In genomic region chr7:46661591-46662090, GRCm38 (mm10) we compare ENCODE assay signal across 19 mouse cellular contexts. TPM values are rescaled to one million over a fixed set of nuclear protein-coding genes. Genes with fewer than 3 reads are reported as not detected.
DNase-seq lines count a peak whose midpoint lies in the region; ATAC-seq lines count a peak whose summit lies in the region.
"Had no signal": no experiment of that assay in that cellular context is flagged by ENCODE, and none has a peak within 500 bp of the region (broad histone marks: within the 10 kb centered on the region; RNA-seq: fewer than 3 reads in every experiment).

No protein-coding gene starts in this region.

- H3K9ac ChIP-seq in neural tube, embryonic 11.5 days (ENCODE audit: low read length) = no peak overlapping the region
- H3K9ac ChIP-seq in midbrain, embryonic 11.5 days (ENCODE audit: low read length) = 0 out of 2 replicates have a peak overlapping the region, but pooled peaks have one; percentile 27
- no peak overlapping the region for H3K9ac ChIP-seq in neural tube, embryonic 15.5 days (replicated peaks)
- H3K9ac ChIP-seq: liver, embryonic 14.5 days had no signal

- no peaks in the 10 kb centered on the region for H3K27me3 ChIP-seq in neural tube, embryonic 11.5 days (ENCODE audit: control insufficient read depth, insufficient read depth, low read length)
- peaks cover 35% of the 10 kb centered on the region for H3K27me3 ChIP-seq in hindbrain, embryonic 10.5 days (ENCODE audit: insufficient read depth, poor library complexity, severe bottlenecking)
- H3K27me3 ChIP-seq in midbrain, embryonic 11.5 days (ENCODE audit: control insufficient read depth, insufficient read depth, low read length) = peaks cover 8% of the 10 kb centered on the region; the same call in 1 of the 2 replicates
- 0 out of 2 replicates have a peak, but pooled peaks cover 12% of the 10 kb centered on the region for H3K27me3 ChIP-seq in neural tube, embryonic 15.5 days (replicated peaks)

- peak overlapping the region; percentile 14; the same call in 1 of the 2 replicates for H3K4me2 ChIP-seq in neural tube, embryonic 11.5 days (ENCODE audit: low read depth)
- H3K4me2 ChIP-seq in midbrain, embryonic 11.5 days = peak overlapping the region; percentile 36; the same call in 1 of the 2 replicates
- peak overlapping the region; percentile 35 for H3K4me2 ChIP-seq in neural tube, embryonic 15.5 days

- no peak for ATAC-seq in neural tube, embryonic 11.5 days (ENCODE audit: insufficient read depth, low FRiP score, low TSS enrichment)
- ATAC-seq in midbrain, embryonic 11.5 days (ENCODE audit: low FRiP score) = 0 out of 2 replicates have a peak, but pooled peaks have one; percentile 27
- no peak for ATAC-seq in neural tube, embryonic 15.5 days (ENCODE audit: low FRiP score)
- ATAC-seq: intestine, postnatal 0 days had no signal

- H3K4me1 ChIP-seq in neural tube, embryonic 11.5 days (ENCODE audit: control insufficient read depth, insufficient read depth, low read length) = no peaks in the 10 kb centered on the region
- H3K4me1 ChIP-seq in hindbrain, embryonic 10.5 days (replicated peaks) = peaks cover 21% of the 10 kb centered on the region
- peaks cover 5% of the 10 kb centered on the region for H3K4me1 ChIP-seq in midbrain, embryonic 11.5 days (ENCODE audit: control insufficient read depth, insufficient read depth, low read length)
- peaks cover 4% of the 10 kb centered on the region; the same call in 1 of the 2 replicates for H3K4me1 ChIP-seq in neural tube, embryonic 15.5 days

- WGBS in neural tube, embryonic 11.5 days = 32% methylated on average over 18 of the region's 18 CpGs
- WGBS in hindbrain, embryonic 10.5 days = 16% methylated on average over 18 of the region's 18 CpGs
- 12% methylated on average over 18 of the region's 18 CpGs for WGBS in midbrain, embryonic 11.5 days
- 15% methylated on average over 18 of the region's 18 CpGs for WGBS in neural tube, embryonic 15.5 days

- no peak overlapping the region for H3K4me3 ChIP-seq in neural tube, embryonic 11.5 days (ENCODE audit: low read depth, low read length)
- peak overlapping the region; percentile 37 for H3K4me3 ChIP-seq in hindbrain, embryonic 10.5 days
- H3K4me3 ChIP-seq in midbrain, embryonic 11.5 days (ENCODE audit: low read depth, low read length) = peak overlapping the region; percentile 15; the same call in 1 of the 2 replicates
- no peak overlapping the region for H3K4me3 ChIP-seq in neural tube, embryonic 15.5 days (replicated peaks)
- H3K4me3 ChIP-seq: myocyte had no signal

- no peaks in the 10 kb centered on the region for H3K9me3 ChIP-seq in neural tube, embryonic 11.5 days (ENCODE audit: control insufficient read depth, low read length)
- no peaks in the 10 kb centered on the region for H3K9me3 ChIP-seq in hindbrain, embryonic 10.5 days
- no peaks in the 10 kb centered on the region for H3K9me3 ChIP-seq in midbrain, embryonic 11.5 days (ENCODE audit: control insufficient read depth, low read length)
- H3K9me3 ChIP-seq in neural tube, embryonic 15.5 days (replicated peaks) = no peaks in the 10 kb centered on the region

- no peak overlapping the region for H3K27ac ChIP-seq in neural tube, embryonic 11.5 days (ENCODE audit: low read depth, low read length)
- H3K27ac ChIP-seq in hindbrain, embryonic 10.5 days = no peak overlapping the region; the same call in 1 of the 2 replicates
- H3K27ac ChIP-seq in midbrain, embryonic 11.5 days (ENCODE audit: low read depth, low read length) = no peak overlapping the region
- no peak overlapping the region for H3K27ac ChIP-seq in neural tube, embryonic 15.5 days (replicated peaks)
- H3K27ac ChIP-seq: liver, embryonic 14.5 days had no signal

- DNase-seq in neural tube, embryonic 11.5 days (ENCODE audit: low spot score) = no peak
- DNase-seq in neural tube, embryonic 10.5 days (ENCODE audit: extremely low spot score, low spot score) = no peak
- peak; percentile 58 for DNase-seq in hindbrain, embryonic 10.5 days (ENCODE audit: low spot score)
- peak; percentile 87 for DNase-seq in midbrain, embryonic 11.5 days (ENCODE audit: low spot score, missing footprints)
- DNase-seq in c-Kit-positive CD71-positive TER-119-positive erythroid progenitor cells, embryonic 14.5 days (ENCODE audit: low spot score) = no peak
- no peak for DNase-seq in left cerebral cortex, postnatal 14 days (ENCODE audit: low spot score in 2 of 2)
- DNase-seq in right cerebral cortex, postnatal 4 days = no peak
- DNase-seq: adrenal gland, postnatal 14 days; heart, postnatal 14 days; kidney, postnatal 14 days; lung, postnatal 14 days had no signal

- intact Hi-C loops in left cerebral cortex, postnatal 14 days (cut with DNase I) = no loop called here

- H3K36me3 ChIP-seq in neural tube, embryonic 11.5 days (ENCODE audit: control insufficient read depth, insufficient read depth, low read length) = no peaks in the 10 kb centered on the region
- H3K36me3 ChIP-seq in hindbrain, embryonic 10.5 days = no peaks in the 10 kb centered on the region
- H3K36me3 ChIP-seq in midbrain, embryonic 11.5 days (ENCODE audit: control insufficient read depth, insufficient read depth, low read length) = no peaks in the 10 kb centered on the region
- H3K36me3 ChIP-seq in neural tube, embryonic 15.5 days = no peaks in the 10 kb centered on the region

RNA-seq across cellular contexts. Expression of gene Tph1, which starts 10.7 kb away (rescaled TPM):
- polyA plus RNA-seq in neural tube, embryonic 11.5 days (2014; fragmentation: Nextera tagmentation; extraction: Ambion mirVana) = 0.76 and 1.0 TPM in 2 replicates
- 0.67 and 1.6 TPM in 2 replicates for polyA plus RNA-seq in hindbrain, embryonic 10.5 days (2016; fragmentation: Nextera tagmentation; extraction: Ambion mirVana)
- 0.21 and 0.59 TPM in 2 replicates for polyA plus RNA-seq in midbrain, embryonic 11.5 days (2014; fragmentation: Nextera tagmentation; extraction: Ambion mirVana)
- 0.64 TPM in 1 of 2 replicates, not detected in the other for polyA plus RNA-seq in neural tube, embryonic 15.5 days (2015; fragmentation: Nextera tagmentation; extraction: Ambion mirVana)
- total RNA-seq in left cerebral cortex, postnatal 14 days (2021) = under 1 TPM; 0.27 to 0.31 TPM
- total RNA-seq: adrenal gland, postnatal 14 days; common myeloid progenitor, adult 5-6 weeks; heart, adult 8-10 months had no signal
- polyA plus RNA-seq: liver, embryonic 14.5 days; testis, adult 2 months had no signal

RNA-seq across cellular contexts. Expression of gene Sergef, which starts 22.0 kb away (rescaled TPM):
- polyA plus RNA-seq in neural tube, embryonic 11.5 days (2014; fragmentation: Nextera tagmentation; extraction: Ambion mirVana) = 13.5 and 16.8 TPM in 2 replicates
- polyA plus RNA-seq in hindbrain, embryonic 10.5 days (2016; fragmentation: Nextera tagmentation; extraction: Ambion mirVana) = 16.2 and 18.7 TPM in 2 replicates
- polyA plus RNA-seq in midbrain, embryonic 11.5 days (2014; fragmentation: Nextera tagmentation; extraction: Ambion mirVana) = 14.3 and 15.7 TPM in 2 replicates
- polyA plus RNA-seq in neural tube, embryonic 15.5 days (2015; fragmentation: Nextera tagmentation; extraction: Ambion mirVana) = 42.3 and 49.1 TPM in 2 replicates
- 10 to 100 TPM; 57.2 to 66.4 TPM for total RNA-seq in left cerebral cortex, postnatal 14 days (2021)

RNA-seq across cellular contexts. Expression of gene Saal1, which starts 48.8 kb away (rescaled TPM):
- 39.1 and 40.3 TPM in 2 replicates for polyA plus RNA-seq in neural tube, embryonic 11.5 days (2014; fragmentation: Nextera tagmentation; extraction: Ambion mirVana)
- polyA plus RNA-seq in hindbrain, embryonic 10.5 days (2016; fragmentation: Nextera tagmentation; extraction: Ambion mirVana) = 35.7 and 44.7 TPM in 2 replicates
- polyA plus RNA-seq in midbrain, embryonic 11.5 days (2014; fragmentation: Nextera tagmentation; extraction: Ambion mirVana) = 42.4 and 44.1 TPM in 2 replicates
- 12.7 and 17.3 TPM in 2 replicates for polyA plus RNA-seq in neural tube, embryonic 15.5 days (2015; fragmentation: Nextera tagmentation; extraction: Ambion mirVana)
- total RNA-seq in left cerebral cortex, postnatal 14 days (2021) = 1 to 10 TPM; 7.2 to 8.5 TPM

RNA-seq across cellular contexts. Expression of gene Saa3, which starts 53.9 kb away (rescaled TPM):
- polyA plus RNA-seq in neural tube, embryonic 11.5 days (2014; fragmentation: Nextera tagmentation; extraction: Ambion mirVana) = 0.41 TPM in 1 of 2 replicates, not detected in the other
- not detected in 2 replicates for polyA plus RNA-seq in hindbrain, embryonic 10.5 days (2016; fragmentation: Nextera tagmentation; extraction: Ambion mirVana)
- 0.07 TPM in 1 of 2 replicates, not detected in the other for polyA plus RNA-seq in midbrain, embryonic 11.5 days (2014; fragmentation: Nextera tagmentation; extraction: Ambion mirVana)
- 0.29 and 0.51 TPM in 2 replicates for polyA plus RNA-seq in neural tube, embryonic 15.5 days (2015; fragmentation: Nextera tagmentation; extraction: Ambion mirVana)
- total RNA-seq in left cerebral cortex, postnatal 14 days (2021) = not detected
- total RNA-seq: common myeloid progenitor, adult 5-6 weeks; layer of hippocampus, postnatal 14 days had no signal
- polyA plus RNA-seq: testis, adult 2 months had no signal

Comparison
In these comparisons a context has a peak if more than half of its experiments do, and no peak if none do; other contexts are left out.
1. DNase-seq: peak in hindbrain, embryonic 10.5 days (single experiment) and midbrain, embryonic 11.5 days (single experiment); none in neural tube, embryonic 11.5 days (single experiment), neural tube, embryonic 10.5 days (single experiment), c-Kit-positive CD71-positive TER-119-positive erythroid progenitor cells, embryonic 14.5 days (single experiment), left cerebral cortex, postnatal 14 days (0 of 2) and right cerebral cortex, postnatal 4 days (single experiment).
2. H3K4me3 ChIP-seq: peak in hindbrain, embryonic 10.5 days (single experiment) and midbrain, embryonic 11.5 days (single experiment); none in neural tube, embryonic 11.5 days (single experiment) and neural tube, embryonic 15.5 days (single experiment).
3. Peak in every context shown above with its lines, with median percentiles within 50 percentile points of each other: H3K4me2 ChIP-seq.